Mouse (Mus musculus): ENCODE data around the gene Gm10643. TPM values are rescaled to one million over a fixed set of nuclear protein-coding genes. Genes with fewer than 3 reads are reported as not detected.

Gene Gm10643
- polyA plus RNA-seq, 1 experiment from 2014 or later: 1.6 TPM

- no peaks in the 10 kb centered on the region for H3K9me3 ChIP-seq
- no peak overlapping the region for H3K4me3 ChIP-seq
- no peaks in the 10 kb centered on the region for H3K27me3 ChIP-seq
- no peak overlapping the region for H3K4me2 ChIP-seq
- H3K4me1 ChIP-seq: peaks cover 8% of the 10 kb centered on the region; the same call in 1 of the 2 replicates
- 96% methylated on average over 14 of the region's 14 CpGs for WGBS
- H3K9ac ChIP-seq: no peak overlapping the region
- peaks cover 83% of the 10 kb centered on the region for H3K36me3 ChIP-seq
- no peak for ATAC-seq (ENCODE audit: insufficient number of reproducible peaks, insufficient read depth, low FRiP score, low TSS enrichment, low read depth)
- H3K27ac ChIP-seq: no peak overlapping the region
Observed at GRCm38 (mm10) chr8:84087821-84088220, 22.9 kb upstream of the Gm10643 start.

GRCm38 (mm10) chr8:84087156-84087555 is 22.2 kb upstream of the Gm10643 start:
- ATAC-seq (ENCODE audit: insufficient number of reproducible peaks, insufficient read depth, low FRiP score, low TSS enrichment, low read depth): no peak
- Histone ChIP-seq H3K27me3 (no peaks in the 10 kb centered on the region), H3K4me2 (no peak overlapping the region), H3K9me3 (no peaks in the 10 kb centered on the region), H3K9ac (no peak overlapping the region), H3K36me3 (peaks cover 83% of the 10 kb centered on the region), H3K4me3 (no peak overlapping the region), H3K4me1 (peaks cover 8% of the 10 kb centered on the region; the same call in 1 of the 2 replicates), H3K27ac (no peak overlapping the region)
- WGBS: 82% methylated on average over 7 of the region's 7 CpGs

- H3K4me3 ChIP-seq: no peak overlapping the region
- H3K27me3 ChIP-seq: no peaks in the 10 kb centered on the region
- H3K27ac ChIP-seq: no peak overlapping the region
- 42% methylated on average over 41 of the region's 42 CpGs for WGBS
- peak overlapping the region; percentile 33 for H3K4me2 ChIP-seq
- H3K36me3 ChIP-seq: peaks cover 84% of the 10 kb centered on the region
- H3K9me3 ChIP-seq: no peaks in the 10 kb centered on the region
- peaks cover 8% of the 10 kb centered on the region; the same call in 1 of the 2 replicates for H3K4me1 ChIP-seq
- H3K9ac ChIP-seq: peak overlapping the region; percentile 44; the same call in 1 of the 2 replicates
- ATAC-seq (ENCODE audit: insufficient number of reproducible peaks, insufficient read depth, low FRiP score, low TSS enrichment, low read depth): no peak
Observed at GRCm38 (mm10) chr8:84084341-84085115, 19.6 kb upstream of the Gm10643 start.

- Histone ChIP-seq H3K4me3 (no peak overlapping the region), H3K4me1 (peaks cover 8% of the 10 kb centered on the region; the same call in 1 of the 2 replicates), H3K27ac (no peak overlapping the region), H3K4me2 (no peak overlapping the region), H3K9me3 (no peaks in the 10 kb centered on the region), H3K9ac (peak overlapping the region; percentile 21; the same call in 1 of the 2 replicates), H3K36me3 (peaks cover 81% of the 10 kb centered on the region), H3K27me3 (no peaks in the 10 kb centered on the region)
- WGBS: 30% methylated on average over 8 of the region's 8 CpGs
- no peak for ATAC-seq (ENCODE audit: insufficient number of reproducible peaks, insufficient read depth, low FRiP score, low TSS enrichment, low read depth)
Observed at GRCm38 (mm10) chr8:84083829-84084241, 18.9 kb upstream of the Gm10643 start.

- 85% methylated on average over 5 of the region's 5 CpGs for WGBS
- ATAC-seq (ENCODE audit: insufficient number of reproducible peaks, insufficient read depth, low FRiP score, low TSS enrichment, low read depth): no peak
- H3K36me3 ChIP-seq: peaks cover 76% of the 10 kb centered on the region
Observed at GRCm38 (mm10) chr8:84079206-84079605, 14.3 kb upstream of the Gm10643 start.

GRCm38 (mm10) chr8:84076849-84077248 is 11.9 kb upstream of the Gm10643 start:
- 36% methylated on average over 3 of the region's 3 CpGs for WGBS
- Histone ChIP-seq H3K9me3 (no peaks in the 10 kb centered on the region), H3K36me3 (peaks cover 56% of the 10 kb centered on the region), H3K4me1 (peaks cover 22% of the 10 kb centered on the region), H3K27me3 (no peaks in the 10 kb centered on the region), H3K4me2 (no peak overlapping the region), H3K27ac (no peak overlapping the region), H3K4me3 (no peak overlapping the region), H3K9ac (0 out of 2 replicates have a peak overlapping the region, but pooled peaks have one; percentile 32)
- no peak for ATAC-seq (ENCODE audit: insufficient number of reproducible peaks, insufficient read depth, low FRiP score, low TSS enrichment, low read depth)

More at GRCm38 (mm10) chr8:84079206-84079605, 14.3 kb upstream of the Gm10643 start:
- no peaks in the 10 kb centered on the region for H3K9me3 ChIP-seq
- no peak overlapping the region for H3K27ac ChIP-seq
- H3K27me3 ChIP-seq: no peaks in the 10 kb centered on the region
- H3K4me3 ChIP-seq: no peak overlapping the region
- 0 out of 2 replicates have a peak, but pooled peaks cover 7% of the 10 kb centered on the region for H3K4me1 ChIP-seq
- H3K4me2 ChIP-seq: no peak overlapping the region
- H3K9ac ChIP-seq: no peak overlapping the region

GRCm38 (mm10) chr8:84076412-84076811 is 11.5 kb upstream of the Gm10643 start:
- H3K9me3 ChIP-seq: no peaks in the 10 kb centered on the region
- peaks cover 27% of the 10 kb centered on the region for H3K4me1 ChIP-seq
- no peaks in the 10 kb centered on the region for H3K27me3 ChIP-seq
- H3K4me3 ChIP-seq: no peak overlapping the region
- ATAC-seq (ENCODE audit: insufficient number of reproducible peaks, insufficient read depth, low FRiP score, low TSS enrichment, low read depth): no peak
- WGBS: 83% methylated on average over 1 of the region's 1 CpGs
- H3K4me2 ChIP-seq: no peak overlapping the region
- H3K9ac ChIP-seq: peak overlapping the region; percentile 32; the same call in 1 of the 2 replicates
- H3K27ac ChIP-seq: no peak overlapping the region
- H3K36me3 ChIP-seq: peaks cover 52% of the 10 kb centered on the region

- H3K9me3 ChIP-seq: no peaks in the 10 kb centered on the region
- peaks cover 30% of the 10 kb centered on the region for H3K36me3 ChIP-seq
- no peak overlapping the region for H3K4me2 ChIP-seq
- H3K27me3 ChIP-seq: no peaks in the 10 kb centered on the region
- H3K27ac ChIP-seq: peak overlapping the region; percentile 16; the same call in 1 of the 2 replicates
- no peak for ATAC-seq (ENCODE audit: insufficient number of reproducible peaks, insufficient read depth, low FRiP score, low TSS enrichment, low read depth)
- H3K4me1 ChIP-seq: peaks cover 42% of the 10 kb centered on the region
- H3K4me3 ChIP-seq: no peak overlapping the region
- 53% methylated on average over 10 of the region's 10 CpGs for WGBS
- 0 out of 2 replicates have a peak overlapping the region, but pooled peaks have one; percentile 27 for H3K9ac ChIP-seq
Observed at GRCm38 (mm10) chr8:84073230-84073976, 8.5 kb upstream of the Gm10643 start.

- no peak overlapping the region for H3K4me3 ChIP-seq
- peaks cover 52% of the 10 kb centered on the region for H3K4me1 ChIP-seq
- H3K9me3 ChIP-seq: no peaks in the 10 kb centered on the region
- H3K27me3 ChIP-seq: no peaks in the 10 kb centered on the region
- peaks cover 30% of the 10 kb centered on the region for H3K36me3 ChIP-seq
- 0 out of 2 replicates have a peak overlapping the region, but pooled peaks have one; percentile 16 for H3K9ac ChIP-seq
- no peak overlapping the region for H3K4me2 ChIP-seq
- 0 out of 2 replicates have a peak overlapping the region, but pooled peaks have one; percentile 28 for H3K27ac ChIP-seq
- 85% methylated on average over 10 of the region's 10 CpGs for WGBS
- ATAC-seq (ENCODE audit: insufficient number of reproducible peaks, insufficient read depth, low FRiP score, low TSS enrichment, low read depth): no peak
Observed at GRCm38 (mm10) chr8:84072321-84072720, 7.4 kb upstream of the Gm10643 start.

- no peak overlapping the region for H3K9ac ChIP-seq
- H3K27ac ChIP-seq: no peak overlapping the region
- H3K4me2 ChIP-seq: no peak overlapping the region
- no peaks in the 10 kb centered on the region for H3K27me3 ChIP-seq
- no peak for ATAC-seq (ENCODE audit: insufficient number of reproducible peaks, insufficient read depth, low FRiP score, low TSS enrichment, low read depth)
- WGBS: 70% methylated on average over 3 of the region's 3 CpGs
- H3K9me3 ChIP-seq: no peaks in the 10 kb centered on the region
- H3K36me3 ChIP-seq: peaks cover 26% of the 10 kb centered on the region
- peaks cover 52% of the 10 kb centered on the region for H3K4me1 ChIP-seq
- H3K4me3 ChIP-seq: no peak overlapping the region
Observed at GRCm38 (mm10) chr8:84071921-84072320, 7.0 kb upstream of the Gm10643 start.

- Histone ChIP-seq H3K4me3 (no peak overlapping the region), H3K36me3 (peaks cover 15% of the 10 kb centered on the region), H3K4me2 (no peak overlapping the region), H3K4me1 (peaks cover 49% of the 10 kb centered on the region), H3K27ac (no peak overlapping the region), H3K9me3 (no peaks in the 10 kb centered on the region), H3K9ac (no peak overlapping the region), H3K27me3 (no peaks in the 10 kb centered on the region)
- WGBS: 81% methylated on average over 2 of the region's 2 CpGs
- ATAC-seq (ENCODE audit: insufficient number of reproducible peaks, insufficient read depth, low FRiP score, low TSS enrichment, low read depth): no peak
Observed at GRCm38 (mm10) chr8:84070667-84071066, 5.7 kb upstream of the Gm10643 start.

Data from embryonic facial prominence, embryonic 13.5 days (tissue).